Mouse (Mus musculus): Measurements from ENCODE around the gene Pknox2. TPM values are rescaled to one million over a fixed set of nuclear protein-coding genes. Genes with fewer than 3 reads are reported as not detected.

The Pknox2 gene
- total RNA-seq, 2 experiments from 2014 or later, result 29.3 to 41.2 TPM

DNA sequence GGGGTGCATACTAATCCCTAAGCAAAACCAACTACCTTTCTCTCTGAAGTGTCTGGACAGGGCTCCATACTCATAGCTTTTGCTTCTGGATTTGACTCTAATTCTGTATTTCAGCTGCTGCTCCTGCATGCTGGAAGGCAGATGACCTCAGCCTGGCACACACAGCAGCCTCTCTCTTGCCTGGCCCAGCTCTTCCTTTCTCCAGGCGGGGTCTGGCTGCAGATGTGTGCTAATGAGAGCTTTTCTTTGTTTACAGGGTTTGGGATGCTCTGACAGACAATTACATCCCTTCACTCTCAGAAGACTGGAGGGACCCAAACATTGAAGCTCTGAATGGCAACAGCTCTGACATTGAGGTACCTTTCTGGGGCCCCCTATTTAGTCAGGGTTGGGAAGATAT lies 297.1 kb downstream of the Pknox2 start:
- DNase-seq (ENCODE audit: extremely low spot score in 1 of 2, low spot score in 1 of 2), result no peak

DNA sequence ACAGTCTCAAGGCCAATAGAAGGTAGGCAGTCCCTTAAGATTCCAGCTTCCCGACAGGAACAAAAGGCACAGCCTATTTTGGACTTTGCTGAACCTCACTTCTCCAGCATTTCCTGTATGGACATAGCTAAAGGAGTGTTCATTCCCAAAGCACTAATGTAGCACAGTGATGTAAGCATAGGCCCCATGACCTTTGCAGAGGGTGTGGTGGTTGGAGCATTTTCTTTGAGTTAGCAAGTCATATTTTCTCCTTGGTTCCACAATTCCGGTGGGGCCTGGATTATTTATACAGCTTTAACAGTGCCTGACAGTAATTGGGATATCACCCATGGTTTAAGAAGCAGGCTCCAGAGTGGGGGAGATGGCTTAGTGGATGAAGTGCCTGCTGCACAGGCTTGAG lies 298.5 kb downstream of the Pknox2 start:
- no peak for DNase-seq (ENCODE audit: extremely low spot score in 1 of 2, low spot score in 1 of 2)

DNA sequence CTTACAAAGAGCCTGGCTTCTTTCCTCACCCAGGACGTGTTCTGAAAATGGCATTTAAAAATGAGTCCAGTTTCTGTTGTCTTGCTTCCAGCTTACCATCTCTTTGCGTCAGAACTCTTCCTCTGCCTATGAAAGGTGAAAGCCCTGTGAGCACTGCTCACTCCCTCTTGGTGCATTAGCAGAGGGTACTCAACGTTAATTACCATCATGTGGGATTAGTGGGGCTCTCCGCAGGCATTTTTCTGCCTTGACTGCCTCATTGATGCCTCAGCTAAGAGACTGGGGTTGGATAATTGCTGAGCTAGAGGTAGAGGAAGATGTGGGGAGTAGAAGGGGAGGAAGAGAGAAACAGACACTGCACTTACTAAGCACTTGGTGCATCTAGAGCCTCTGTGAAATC lies 300.9 kb downstream of the Pknox2 start:
- no peak for DNase-seq (ENCODE audit: extremely low spot score in 1 of 2, low spot score in 1 of 2)

Other genes with a start within 250 kb of the Pknox2 start
- 1 to 10 TPM; 7.9 to 8.5 TPM for gene Tmem218, start 60.8 kb upstream of the Pknox2 start, total RNA-seq (2021)
- 1 to 10 TPM; 1.5 to 2.1 TPM for gene Slc37a2, start 108.3 kb upstream of the Pknox2 start, total RNA-seq (2021)
- 1 to 10 TPM; 1.4 to 2.2 TPM for gene Ccdc15, start 201.0 kb upstream of the Pknox2 start, total RNA-seq (2021)
- gene Hepacam, start 219.9 kb upstream of the Pknox2 start, total RNA-seq (2021), result 10 to 100 TPM; 76.5 to 77.5 TPM

All from layer of hippocampus, postnatal 25 days (tissue).